Mouse (Mus musculus) adrenal gland, adult 2 months (tissue): ENCODE results near the gene C1qtnf9. TPM values are rescaled to one million over a fixed set of nuclear protein-coding genes. Genes with fewer than 3 reads are reported as not detected.

ENCODE experiments used
- DNase-seq: peaks from one replicate; pipeline ENCODE4 v3.0.0; 2021
- polyA plus RNA-seq: library from polyadenylated mRNA; depleted of rRNA; stranded (reverse); fragments of >200 nt; gene quantifications from 2 replicates; pipeline ENCODE4 v1.2.3, GENCODE M21; 2012; rRNA removed
- total RNA-seq, 2 experiments: library from RNA; stranded (reverse); gene quantifications; 2 replicates each; pipeline ENCODE4 v1.2.3; 2021

Gene C1qtnf9
- total and polyA plus RNA-seq, 3 experiments = 1.4 to 7.1 (median 3.7) TPM

- peak; percentile 90 for DNase-seq
Observed at GRCm38 (mm10) chr14:60784427-60785315, 16.7 kb downstream of the C1qtnf9 start, which contains the start of gene Mipep. Gene Mipep, plus strand, starts transcription at chr14:60784573.

- peak; percentile 65 for DNase-seq
Observed at GRCm38 (mm10) chr14:60790103-60790502, 22.2 kb downstream of the C1qtnf9 start.

- DNase-seq = no peak
Observed at GRCm38 (mm10) chr14:60796600-60797322, 28.8 kb downstream of the C1qtnf9 start.

- DNase-seq = no peak
Observed at GRCm38 (mm10) chr14:60797596-60797995, 29.7 kb downstream of the C1qtnf9 start.

- no peak for DNase-seq
Observed at GRCm38 (mm10) chr14:60798721-60799120, 30.8 kb downstream of the C1qtnf9 start.

GRCm38 (mm10) chr14:60799762-60800728 lies 32.1 kb downstream of the C1qtnf9 start:
- DNase-seq = no peak

GRCm38 (mm10) chr14:60802026-60802425 lies 34.1 kb downstream of the C1qtnf9 start:
- no peak for DNase-seq

- no peak for DNase-seq
Observed at GRCm38 (mm10) chr14:60804978-60805377, 37.0 kb downstream of the C1qtnf9 start.

GRCm38 (mm10) chr14:60805871-60806270 lies 37.9 kb downstream of the C1qtnf9 start:
- DNase-seq = no peak

GRCm38 (mm10) chr14:60806891-60807344 lies 39.0 kb downstream of the C1qtnf9 start:
- no peak for DNase-seq

GRCm38 (mm10) chr14:60809881-60810280 lies 41.9 kb downstream of the C1qtnf9 start:
- DNase-seq = no peak

GRCm38 (mm10) chr14:60811547-60811946 lies 43.6 kb downstream of the C1qtnf9 start:
- DNase-seq = no peak

- no peak for DNase-seq
Observed at GRCm38 (mm10) chr14:60815098-60815497, 47.2 kb downstream of the C1qtnf9 start.

GRCm38 (mm10) chr14:60818045-60818444 lies 50.1 kb downstream of the C1qtnf9 start:
- peak; percentile 53 for DNase-seq

- DNase-seq = no peak
Observed at GRCm38 (mm10) chr14:60830096-60830495, 62.2 kb downstream of the C1qtnf9 start.

Other genes with a start within 250 kb of the C1qtnf9 start
- gene Spata13, start 134.1 kb upstream of the C1qtnf9 start, total RNA-seq = 100 to 1,000 TPM; 144 to 151 TPM
- gene Spata13, start 134.1 kb upstream of the C1qtnf9 start, polyA plus RNA-seq = 35.2 and 41.9 TPM in 2 replicates
- 10 to 100 TPM; 41.4 to 44.4 TPM for gene Mipep, start 16.4 kb downstream of the C1qtnf9 start, total RNA-seq
- 20.0 and 28.9 TPM in 2 replicates for gene Mipep, start 16.4 kb downstream of the C1qtnf9 start, polyA plus RNA-seq